Mouse (Mus musculus): ENCODE data around the gene Gm20532. TPM values are rescaled to one million over a fixed set of nuclear protein-coding genes. Genes with fewer than 3 reads are reported as not detected.

Gene Gm20532
- total RNA-seq, 2 experiments from 2014 or later: not detected

- ATAC-seq (ENCODE audit: poor library complexity, severe bottlenecking): no peak
Observed at GRCm38 (mm10) chr2:26594934-26595724, 8.7 kb downstream of the Gm20532 start.

GRCm38 (mm10) chr2:26595725-26596435 is 9.4 kb downstream of the Gm20532 start:
- ATAC-seq (ENCODE audit: poor library complexity, severe bottlenecking): no peak

- no peak for ATAC-seq (ENCODE audit: poor library complexity, severe bottlenecking)
Observed at GRCm38 (mm10) chr2:26596898-26597297, 10.5 kb downstream of the Gm20532 start.

GRCm38 (mm10) chr2:26597810-26598209 is 11.4 kb downstream of the Gm20532 start:
- ATAC-seq (ENCODE audit: poor library complexity, severe bottlenecking): peak; percentile 63

- no peak for ATAC-seq (ENCODE audit: poor library complexity, severe bottlenecking)
Observed at GRCm38 (mm10) chr2:26598462-26598861, 12.0 kb downstream of the Gm20532 start.

GRCm38 (mm10) chr2:26599965-26600364 is 13.5 kb downstream of the Gm20532 start:
- ATAC-seq (ENCODE audit: poor library complexity, severe bottlenecking): no peak

GRCm38 (mm10) chr2:26600664-26601063 is 14.2 kb downstream of the Gm20532 start:
- ATAC-seq (ENCODE audit: poor library complexity, severe bottlenecking): no peak

GRCm38 (mm10) chr2:26601595-26601994 is 15.2 kb downstream of the Gm20532 start:
- no peak for ATAC-seq (ENCODE audit: poor library complexity, severe bottlenecking)

GRCm38 (mm10) chr2:26602631-26603030 is 16.2 kb downstream of the Gm20532 start:
- ATAC-seq (ENCODE audit: poor library complexity, severe bottlenecking): no peak

- ATAC-seq (ENCODE audit: poor library complexity, severe bottlenecking): no peak
Observed at GRCm38 (mm10) chr2:26603159-26603558, 16.7 kb downstream of the Gm20532 start.

- ATAC-seq (ENCODE audit: poor library complexity, severe bottlenecking): peak; percentile 70
Observed at GRCm38 (mm10) chr2:26603720-26604671, 17.6 kb downstream of the Gm20532 start, which contains the start of gene Agpat2. Agpat2 (minus strand) TSS chr2:26604417.

- no peak for ATAC-seq (ENCODE audit: poor library complexity, severe bottlenecking)
Observed at GRCm38 (mm10) chr2:26605331-26605730, 18.9 kb downstream of the Gm20532 start.

- ATAC-seq (ENCODE audit: poor library complexity, severe bottlenecking): peak; percentile 9
Observed at GRCm38 (mm10) chr2:26606579-26606978, 20.1 kb downstream of the Gm20532 start.

GRCm38 (mm10) chr2:26607056-26607910 is 20.8 kb downstream of the Gm20532 start:
- ATAC-seq (ENCODE audit: poor library complexity, severe bottlenecking): no peak

- no peak for ATAC-seq (ENCODE audit: poor library complexity, severe bottlenecking)
Observed at GRCm38 (mm10) chr2:26608781-26609180, 22.3 kb downstream of the Gm20532 start.

GRCm38 (mm10) chr2:26609261-26609661 is 22.8 kb downstream of the Gm20532 start:
- ATAC-seq (ENCODE audit: poor library complexity, severe bottlenecking): no peak

GRCm38 (mm10) chr2:26610526-26610925 is 24.1 kb downstream of the Gm20532 start:
- ATAC-seq (ENCODE audit: poor library complexity, severe bottlenecking): no peak

GRCm38 (mm10) chr2:26611054-26611453 is 24.6 kb downstream of the Gm20532 start:
- ATAC-seq (ENCODE audit: poor library complexity, severe bottlenecking): no peak

- ATAC-seq (ENCODE audit: poor library complexity, severe bottlenecking): no peak
Observed at GRCm38 (mm10) chr2:26611896-26612295, 25.5 kb downstream of the Gm20532 start.

- ATAC-seq (ENCODE audit: poor library complexity, severe bottlenecking): no peak
Observed at GRCm38 (mm10) chr2:26614903-26615302, 28.5 kb downstream of the Gm20532 start.
